Mouse (Mus musculus): ENCODE measurements around the gene Cenpw. TPM values are rescaled to one million over a fixed set of nuclear protein-coding genes. Genes with fewer than 3 reads are reported as not detected.

Cenpw gene
- total RNA-seq (2023) = under 1 TPM; 0.49 to 0.63 TPM

DNA sequence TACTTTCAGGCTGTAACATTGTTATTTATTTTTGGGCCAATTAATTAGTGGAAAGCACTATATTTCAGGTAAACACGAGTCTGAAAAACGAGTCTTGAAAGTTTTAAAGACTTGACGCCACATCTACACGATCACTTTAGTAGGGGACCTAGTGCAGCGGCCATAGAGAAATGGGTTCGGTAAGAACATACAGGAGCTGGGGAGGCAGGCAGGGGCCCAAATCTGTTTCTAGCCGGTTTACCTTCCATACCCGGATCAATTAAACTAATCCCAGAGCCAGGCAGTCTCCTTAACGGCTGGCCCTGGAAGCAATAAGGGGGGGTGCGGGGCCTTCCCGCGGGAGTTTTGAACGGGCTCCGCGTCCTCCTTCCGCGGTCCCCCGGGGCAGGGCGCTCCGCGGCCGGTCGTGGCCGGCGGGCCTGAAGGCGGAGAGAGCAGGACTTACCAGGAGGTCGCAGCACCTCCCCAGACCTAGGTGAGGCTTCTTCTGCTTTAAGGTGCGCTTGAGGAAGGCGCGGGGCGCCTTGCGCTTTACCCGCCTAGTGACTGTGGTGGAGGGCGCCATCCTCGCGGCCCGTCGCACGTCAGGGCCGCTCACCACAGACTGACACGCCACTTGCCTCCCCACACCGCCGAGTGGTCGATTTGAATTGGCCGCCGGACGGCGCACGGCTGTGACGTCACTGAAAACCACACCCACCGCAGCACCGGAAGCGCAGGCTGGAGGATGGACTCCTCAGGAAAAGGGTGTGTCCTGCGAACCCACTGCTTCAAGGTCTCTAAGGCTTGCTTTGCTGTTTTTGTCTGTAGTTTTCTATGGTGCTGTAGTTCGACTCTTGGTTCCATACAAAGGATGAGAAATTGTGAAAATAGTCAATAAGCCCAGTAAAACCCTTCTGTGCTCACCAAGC is at the start of gene Cenpw:
Cenpw (minus strand) TSS at position 645 of the 911 bp plus-strand sequence.

